Mouse (Mus musculus) gastrocnemius, adult 18-20 months (tissue): ENCODE results near the gene Shprh. TPM values are rescaled to one million over a fixed set of nuclear protein-coding genes. Genes with fewer than 3 reads are reported as not detected.
A peak's percentile ranks its signal among the peaks of the same experiment; 100 is the strongest.
"Not testable (repeated sequence)": the region's sequence is repeated elsewhere in the genome, so short reads cannot be mapped to it uniquely, and the experiment has no call there.

ENCODE experiments used
- DNase-seq: peaks from one replicate; pipeline ENCODE4 v3.0.0; 2021; ENCODE audit warnings: low spot score
- long read RNA-seq, 2 experiments: library from polyadenylated mRNA; stranded (forward); transcript quantifications; one replicate each; pipeline ENCODE4 v2.0.0; 2021
- total RNA-seq, 2 experiments: library from RNA; stranded (reverse); gene quantifications; 2 replicates each; pipeline ENCODE4 v1.2.3; 2021

The Shprh gene
- 1 to 10 TPM; 7.1 to 8.5 TPM for total RNA-seq
- long read RNA-seq, experiment 1, full-length matches to known transcripts: 2 of 3 reads
- long read RNA-seq, experiment 1, partial matches to known transcripts: 1 of 3 reads
- long read RNA-seq, experiment 1, other reads (novel, unspliced or antisense): 0 of 3 reads
- long read RNA-seq, experiment 2, partial matches to known transcripts: 0 of 1 reads
- long read RNA-seq, experiment 2, other reads (novel, unspliced or antisense): 1 of 1 reads

GRCm38 (mm10) chr10:11148884-11149741 is at the start of gene Shprh:
TSS of gene Shprh (plus strand) at chr10:11149427.
- peak; percentile 99 for DNase-seq

DNA sequence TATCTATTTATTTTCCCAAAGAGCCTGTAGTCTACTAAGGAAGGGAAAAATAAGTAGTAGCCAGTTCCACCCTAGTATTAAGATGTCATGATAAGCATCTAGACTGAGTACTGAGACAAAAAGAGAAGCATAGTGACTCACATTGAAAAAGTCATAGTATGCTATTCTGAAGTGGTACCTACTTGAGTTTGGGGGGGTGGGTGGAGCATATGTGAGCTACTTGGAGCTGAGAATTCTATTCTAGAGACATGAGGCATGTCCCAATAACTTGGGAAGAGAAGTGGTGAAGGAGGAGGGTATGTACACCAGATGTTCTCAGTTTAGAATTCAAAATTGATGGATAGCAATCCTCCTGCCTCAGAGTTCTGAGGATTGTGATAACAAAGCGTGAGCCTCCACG is 27.4 kb upstream of the Shprh start:
- DNase-seq: no peak

DNA sequence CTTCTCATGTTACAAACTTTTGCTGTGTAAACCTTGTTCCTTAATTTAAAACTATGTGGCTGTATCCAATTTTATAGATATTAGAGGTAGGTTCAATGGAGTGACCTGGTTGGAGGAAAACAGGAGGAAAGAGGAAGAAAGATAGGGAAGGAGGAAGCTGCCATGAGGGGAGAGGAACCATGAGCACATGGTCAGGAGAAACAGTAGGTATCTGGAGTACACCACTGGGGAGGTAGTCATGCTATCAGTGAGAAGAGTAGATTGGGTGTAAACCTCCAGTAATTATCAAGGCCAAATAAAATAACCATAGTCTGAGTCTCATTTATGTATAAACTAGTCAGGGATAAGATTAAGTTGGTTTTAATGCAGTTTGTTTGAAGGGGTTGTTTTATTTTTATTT is 3.6 kb upstream of the Shprh start:
- no peak for DNase-seq

- no peak for DNase-seq
These were observed 781 bp upstream of the Shprh start for GRCm38 (mm10) chr10:11148446-11148845.

- DNase-seq: peak; percentile 8
These were observed 507 bp downstream of the Shprh start for GRCm38 (mm10) chr10:11149742-11150125.

- DNase-seq: no peak
These were observed 2.4 kb downstream of the Shprh start for GRCm38 (mm10) chr10:11151644-11152043.

- no peak for DNase-seq
These were observed 7.8 kb downstream of the Shprh start for GRCm38 (mm10) chr10:11157039-11157438.

- no peak for DNase-seq
These were observed 15.3 kb downstream of the Shprh start for GRCm38 (mm10) chr10:11164537-11164936.

DNA sequence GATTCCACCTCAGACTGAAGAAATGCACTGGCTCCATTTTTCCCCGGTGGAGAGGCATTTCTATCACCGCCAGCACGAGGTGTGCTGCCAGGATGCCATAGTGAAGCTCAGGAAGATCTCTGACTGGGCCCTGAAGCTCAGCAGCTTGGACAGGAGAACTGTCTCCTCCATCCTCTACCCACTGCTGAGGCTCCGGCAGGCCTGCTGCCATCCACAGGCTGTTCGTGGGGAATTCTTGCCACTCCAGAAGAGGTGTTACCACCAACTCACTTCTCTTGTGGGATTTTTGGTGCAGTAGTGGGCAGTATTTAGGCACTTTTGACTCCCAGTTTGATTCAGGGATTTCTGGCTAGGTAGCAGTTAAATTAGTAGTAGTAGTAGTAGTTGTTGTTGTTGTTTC is 21.0 kb downstream of the Shprh start:
- no peak for DNase-seq

DNA sequence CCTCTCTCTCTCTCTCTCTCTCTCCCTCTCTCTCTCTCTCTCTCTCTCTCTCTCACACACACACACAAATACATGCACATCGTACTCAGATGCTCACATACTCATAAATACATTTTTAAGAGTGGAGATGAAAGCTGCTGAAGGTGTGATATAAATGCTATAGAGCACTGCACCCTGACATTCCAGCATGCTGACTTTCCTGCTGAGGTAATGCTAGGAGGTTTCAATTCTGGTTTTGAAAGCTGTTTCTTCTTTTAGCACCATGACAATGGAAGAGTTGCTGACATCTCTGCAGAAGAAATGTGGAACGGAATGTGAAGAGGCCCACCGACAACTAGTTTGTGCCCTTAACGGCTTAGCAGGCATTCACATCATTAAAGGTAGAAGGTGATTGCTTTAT is 22.4 kb downstream of the Shprh start:
- no peak for DNase-seq

GRCm38 (mm10) chr10:11172519-11172918 is 23.3 kb downstream of the Shprh start:
- DNase-seq: peak; percentile 71

- DNase-seq: no peak
These were observed 26.7 kb downstream of the Shprh start for GRCm38 (mm10) chr10:11175801-11176482.

DNA sequence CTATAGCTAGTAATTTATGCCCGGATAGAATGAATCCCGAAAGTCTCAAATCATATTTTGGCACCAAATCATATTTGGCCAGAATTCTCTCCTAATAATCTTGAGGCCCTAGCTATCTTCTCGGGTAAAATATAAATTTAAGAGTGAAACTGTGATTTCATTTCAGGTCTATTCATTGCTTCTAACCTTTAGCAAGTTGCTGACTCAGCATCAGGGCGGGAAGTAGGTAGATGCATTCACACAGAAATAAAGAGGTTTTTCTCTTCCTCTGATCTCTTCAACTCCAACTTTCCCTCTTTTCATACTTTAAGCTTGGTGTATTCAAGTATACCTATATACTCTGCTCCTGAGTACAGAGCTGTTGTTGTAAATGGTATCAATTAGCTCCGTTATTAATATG is 30.9 kb downstream of the Shprh start:
- DNase-seq: no peak

GRCm38 (mm10) chr10:11197341-11197740 is 48.1 kb downstream of the Shprh start:
- DNase-seq: peak; percentile 38

GRCm38 (mm10) chr10:11198346-11198745 is 49.1 kb downstream of the Shprh start:
- peak; percentile 33 for DNase-seq

GRCm38 (mm10) chr10:11199980-11200379 is 50.8 kb downstream of the Shprh start:
- no peak for DNase-seq

GRCm38 (mm10) chr10:11205883-11206282 is 56.7 kb downstream of the Shprh start:
- DNase-seq: not testable (repeated sequence)

DNA sequence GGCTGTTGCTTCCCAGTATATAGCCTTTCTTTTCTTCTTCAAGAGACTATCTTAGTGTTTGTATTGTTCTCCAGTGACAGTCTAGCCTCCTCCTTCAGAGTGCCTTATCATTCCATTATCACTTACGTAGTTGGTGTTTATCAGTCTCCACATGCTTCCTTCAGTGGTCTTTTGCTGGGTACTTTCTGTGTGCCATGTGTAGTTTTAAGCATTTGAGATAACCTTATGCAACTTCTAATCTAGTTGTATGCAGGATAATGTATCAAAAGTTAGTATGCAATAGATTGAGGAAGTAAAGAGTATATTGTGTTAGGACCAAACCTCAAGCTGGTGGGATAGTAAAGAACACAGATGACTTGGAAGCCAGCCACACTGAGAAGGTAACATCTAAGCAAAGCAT is 59.4 kb downstream of the Shprh start:
- DNase-seq: no peak

GRCm38 (mm10) chr10:11212003-11212402 is 62.8 kb downstream of the Shprh start:
- DNase-seq: no peak

DNA sequence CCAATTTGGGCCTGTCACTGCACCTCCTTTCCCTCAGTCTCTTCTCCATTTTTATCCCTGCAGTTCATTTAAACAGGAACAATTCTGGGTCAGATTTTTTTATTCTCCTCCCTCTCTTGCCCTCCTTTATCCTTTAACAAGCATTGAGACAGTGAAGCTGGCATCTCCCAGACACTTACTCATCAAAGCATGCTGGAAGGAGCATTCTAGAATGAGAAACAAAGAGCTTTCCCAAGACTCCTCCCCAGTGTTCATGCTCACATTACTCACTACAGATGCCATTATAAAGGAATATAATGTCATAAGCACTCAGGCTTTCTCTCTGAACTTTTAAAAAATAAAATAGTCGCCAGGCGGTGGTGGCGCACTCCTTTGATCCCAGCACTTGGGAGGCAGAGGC is 77.2 kb downstream of the Shprh start:
- no peak for DNase-seq

GRCm38 (mm10) chr10:11229545-11230178 is 80.4 kb downstream of the Shprh start:
- no peak for DNase-seq

- no peak for DNase-seq
These were observed 84.0 kb downstream of the Shprh start for GRCm38 (mm10) chr10:11233208-11233607.
